Mouse (Mus musculus): Measurements from ENCODE around the gene Erich3. TPM values are rescaled to one million over a fixed set of nuclear protein-coding genes. Genes with fewer than 3 reads are reported as not detected.

The Erich3 gene
- polyA plus RNA-seq, 1 experiment from 2014 or later: not detected

- no peaks in the 10 kb centered on the region for H3K9me3 ChIP-seq (ENCODE audit: control insufficient read depth, low read length)
- no peaks in the 10 kb centered on the region for H3K36me3 ChIP-seq (ENCODE audit: control insufficient read depth, insufficient read depth, low read length)
- H3K27ac ChIP-seq (ENCODE audit: low read depth, low read length): no peak overlapping the region
- no peak overlapping the region for H3K4me3 ChIP-seq (ENCODE audit: low read depth, low read length)
- 46% methylated on average over 19 of the region's 19 CpGs for WGBS
- H3K4me1 ChIP-seq (replicated peaks; ENCODE audit: control insufficient read depth, insufficient read depth, low read length): no peaks in the 10 kb centered on the region
- H3K9ac ChIP-seq (ENCODE audit: low read depth, low read length): no peak overlapping the region
- DNase-seq (ENCODE audit: low spot score) (no peak), ATAC-seq (replicated peaks; ENCODE audit: low FRiP score) (no peak)
- H3K4me2 ChIP-seq: no peak overlapping the region
- peaks cover 9% of the 10 kb centered on the region; the same call in 1 of the 2 replicates for H3K27me3 ChIP-seq (replicated peaks; ENCODE audit: control insufficient read depth, insufficient read depth, low read length)
Observed at GRCm38 (mm10) chr3:154816801-154817625, 153.4 kb downstream of the Erich3 start.

Other genes with a start within 250 kb of the Erich3 start
- 22.0 and 24.7 TPM in 2 replicates for gene Cryz, start 67.1 kb upstream of the Erich3 start, polyA plus RNA-seq (2014; fragmentation: Nextera tagmentation; extraction: Ambion mirVana)
- 8.2 and 10.7 TPM in 2 replicates for gene Tyw3, start 66.8 kb upstream of the Erich3 start, polyA plus RNA-seq (2014; fragmentation: Nextera tagmentation; extraction: Ambion mirVana)

Measured in liver, embryonic 11.5 days (tissue).